Mouse (Mus musculus): ENCODE results near the gene Mapk12. TPM values are rescaled to one million over a fixed set of nuclear protein-coding genes. Genes with fewer than 3 reads are reported as not detected.

The Mapk12 gene
- total and polyA plus RNA-seq, 3 experiments = 0.18 TPM; not detected in 2

GRCm38 (mm10) chr15:89173906-89174214 lies 33.4 kb upstream of the Mapk12 start:
- H3K27ac ChIP-seq (ENCODE audit: control insufficient read depth, low read depth, low read length) = no peak overlapping the region

GRCm38 (mm10) chr15:89173024-89173905 lies 32.8 kb upstream of the Mapk12 start:
- Histone ChIP-seq H3K27me3 (ENCODE audit: control insufficient read depth in 1 of 2, insufficient read depth in 2 of 2, low read length in 2 of 2) (no peaks in the 10 kb centered on the region), H3K27ac (ENCODE audit: control insufficient read depth, low read depth, low read length) (no peak overlapping the region), H3K79me2 (ENCODE audit: control insufficient read depth, insufficient read depth, low read length, poor library complexity) (no peaks in the 10 kb centered on the region), H3K9me3 (replicated peaks; ENCODE audit: insufficient read depth, low read length) (no peaks in the 10 kb centered on the region), H3K9ac (ENCODE audit: control insufficient read depth, low read depth, low read length, poor library complexity, severe bottlenecking) (no peak overlapping the region), H3K36me3 (ENCODE audit: control insufficient read depth in 1 of 2, insufficient read depth in 2 of 2, low read length in 2 of 2) (peaks cover 0 to 11% of the 10 kb centered on the region in 2 experiments; a peak in 2 of 4 replicates), H3K4me1 (ENCODE audit: control insufficient read depth in 1 of 2, insufficient read depth in 2 of 2, low read length in 2 of 2) (peaks cover 4 to 18% of the 10 kb centered on the region in 2 experiments; a peak in 3 of 4 replicates), H3K4me3 (ENCODE audit: control insufficient read depth in 1 of 2, insufficient read depth in 1 of 2, low read depth in 2 of 2, low read length in 2 of 2) (no peak overlapping the region)
- DNase-seq (ENCODE audit: low read depth, low spot score) = no peak
- TF ChIP-seq USF2 (IDR thresholded peaks at IDR 0.05; ENCODE audit: borderline replicate concordance in 1 of 2, insufficient read depth in 1 of 2, low read depth in 1 of 2, low read length in 2 of 2) = no peak
- no peak for TF ChIP-seq POLR2AphosphoS5 (IDR thresholded peaks at IDR 0.05; ENCODE audit: borderline replicate concordance, low read depth, low read length)
- no peak for TF ChIP-seq E2F4 (IDR thresholded peaks at IDR 0.05; ENCODE audit: borderline replicate concordance, low read depth, low read length)
- TF ChIP-seq JUND (IDR thresholded peaks at IDR 0.05; ENCODE audit: low read depth, low read length) = no peak
- no peak for TF ChIP-seq NRF1 (IDR thresholded peaks at IDR 0.05; ENCODE audit: insufficient read depth, low read depth, low read length, poor library complexity, severe bottlenecking)
- no peak for TF ChIP-seq CTCF (IDR thresholded peaks at IDR 0.05 in 2 of 3, conservative IDR thresholded peaks at IDR 0.05 in 1 of 3; ENCODE audit: control insufficient read depth in 1 of 3, insufficient read depth in 1 of 3, low read depth in 2 of 3, low read length in 3 of 3, poor library complexity in 1 of 3, severe bottlenecking in 1 of 3)
- TF ChIP-seq KAT2A (conservative IDR thresholded peaks at IDR 0.05; ENCODE audit: low read depth, low read length) = no peak

More at GRCm38 (mm10) chr15:89173906-89174214, 33.4 kb upstream of the Mapk12 start:
- Histone ChIP-seq H3K79me2 (ENCODE audit: control insufficient read depth, insufficient read depth, low read length, poor library complexity) (no peaks in the 10 kb centered on the region), H3K9ac (ENCODE audit: control insufficient read depth, low read depth, low read length, poor library complexity, severe bottlenecking) (no peak overlapping the region), H3K4me3 (ENCODE audit: control insufficient read depth in 1 of 2, insufficient read depth in 1 of 2, low read depth in 2 of 2, low read length in 2 of 2) (no peak overlapping the region), H3K27me3 (ENCODE audit: control insufficient read depth in 1 of 2, insufficient read depth in 2 of 2, low read length in 2 of 2) (no peaks in the 10 kb centered on the region), H3K36me3 (ENCODE audit: control insufficient read depth in 1 of 2, insufficient read depth in 2 of 2, low read length in 2 of 2) (peaks cover 0 to 11% of the 10 kb centered on the region in 2 experiments; a peak in 2 of 4 replicates), H3K4me1 (ENCODE audit: control insufficient read depth in 1 of 2, insufficient read depth in 2 of 2, low read length in 2 of 2) (peaks cover 4 to 18% of the 10 kb centered on the region in 2 experiments; a peak in 3 of 4 replicates), H3K9me3 (replicated peaks; ENCODE audit: insufficient read depth, low read length) (no peaks in the 10 kb centered on the region)
- no peak for DNase-seq (ENCODE audit: low read depth, low spot score)
- TF ChIP-seq GATA1 (IDR thresholded peaks at IDR 0.05; ENCODE audit: low read depth, low read length) = no peak
- TF ChIP-seq GABPA (IDR thresholded peaks at IDR 0.05; ENCODE audit: low read depth, low read length) = no peak
- no peak for TF ChIP-seq TBP (IDR thresholded peaks at IDR 0.05; ENCODE audit: low read depth, low read length)
- TF ChIP-seq POLR2AphosphoS2 (IDR thresholded peaks at IDR 0.05; ENCODE audit: low read length) = no peak
- TF ChIP-seq MEF2A (IDR thresholded peaks at IDR 0.05; ENCODE audit: extremely low read depth, insufficient replicate concordance, low read depth, low read length, poor library complexity, severe bottlenecking) = no peak
- no peak for TF ChIP-seq ZKSCAN1 (IDR thresholded peaks at IDR 0.05; ENCODE audit: low read depth, low read length)
- TF ChIP-seq USF1 (IDR thresholded peaks at IDR 0.05; ENCODE audit: low read depth, low read length) = no peak

All from MEL (cell line).